Mouse (Mus musculus) lung, postnatal 0 days (tissue): ENCODE results near the gene Osbpl10.

Source experiments
- CTCF ChIP-seq: IDR thresholded peaks from 2 replicates; pipeline ENCODE4 v1.5.1; 2016; ENCODE audit warnings: antibody characterized with exemption, mild to moderate bottlenecking
- EP300 ChIP-seq: IDR thresholded peaks from 2 replicates; pipeline ENCODE4 v1.6.1; 2016; ENCODE audit warnings: antibody characterized with exemption, mild to moderate bottlenecking, control low read depth

GRCm38 (mm10) chr9:115038686-115039085 lies 60.3 kb downstream of the Osbpl10 start:
- TF ChIP-seq EP300 (no peak), CTCF (no peak)
